Mouse (Mus musculus) lung, adult 18-20 months (tissue): Measurements from ENCODE around the gene Cdh23.

Experiments used
- DNase-seq, 2 experiments: peaks; one replicate each; pipeline ENCODE4 v3.0.0; 2022; ENCODE audit warnings: mixed read lengths in 2 of 2

Cdh23 gene

DNA sequence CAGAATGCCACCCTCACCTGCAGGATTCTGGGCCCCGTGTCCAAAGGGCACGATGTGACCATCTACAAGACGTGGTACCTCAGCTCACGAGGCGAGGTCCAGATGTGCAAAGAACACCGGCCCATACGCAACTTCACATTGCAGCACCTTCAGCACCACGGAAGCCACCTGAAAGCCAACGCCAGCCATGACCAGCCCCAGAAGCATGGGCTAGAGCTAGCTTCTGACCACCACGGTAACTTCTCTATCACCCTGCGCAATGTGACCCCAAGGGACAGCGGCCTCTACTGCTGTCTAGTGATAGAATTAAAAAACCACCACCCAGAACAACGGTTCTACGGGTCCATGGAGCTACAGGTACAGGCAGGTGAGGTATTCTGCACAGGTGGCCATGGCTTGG is 338.4 kb downstream of the Cdh23 start:
- DNase-seq: no peak

DNA sequence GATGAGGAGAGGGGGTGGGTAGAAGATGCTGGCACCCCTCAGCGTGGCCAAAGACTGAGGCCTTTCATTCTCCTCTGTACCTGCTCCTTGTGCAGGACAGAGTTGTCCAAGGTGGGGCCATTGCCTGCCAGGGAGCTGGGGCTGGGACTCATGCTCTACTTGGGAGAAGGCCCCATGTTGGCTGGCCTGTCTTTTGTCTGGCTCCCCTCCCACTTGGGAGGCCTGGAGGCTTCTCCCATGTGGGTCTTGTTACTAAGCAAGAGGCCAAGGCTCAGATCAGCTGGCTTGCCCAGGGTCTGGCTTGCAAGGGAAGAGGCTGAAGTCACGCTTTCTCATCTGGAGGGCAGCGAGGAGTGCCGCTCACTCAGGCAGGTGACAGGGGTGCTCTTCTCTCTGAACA is 338.8 kb downstream of the Cdh23 start:
- DNase-seq: no peak

DNA sequence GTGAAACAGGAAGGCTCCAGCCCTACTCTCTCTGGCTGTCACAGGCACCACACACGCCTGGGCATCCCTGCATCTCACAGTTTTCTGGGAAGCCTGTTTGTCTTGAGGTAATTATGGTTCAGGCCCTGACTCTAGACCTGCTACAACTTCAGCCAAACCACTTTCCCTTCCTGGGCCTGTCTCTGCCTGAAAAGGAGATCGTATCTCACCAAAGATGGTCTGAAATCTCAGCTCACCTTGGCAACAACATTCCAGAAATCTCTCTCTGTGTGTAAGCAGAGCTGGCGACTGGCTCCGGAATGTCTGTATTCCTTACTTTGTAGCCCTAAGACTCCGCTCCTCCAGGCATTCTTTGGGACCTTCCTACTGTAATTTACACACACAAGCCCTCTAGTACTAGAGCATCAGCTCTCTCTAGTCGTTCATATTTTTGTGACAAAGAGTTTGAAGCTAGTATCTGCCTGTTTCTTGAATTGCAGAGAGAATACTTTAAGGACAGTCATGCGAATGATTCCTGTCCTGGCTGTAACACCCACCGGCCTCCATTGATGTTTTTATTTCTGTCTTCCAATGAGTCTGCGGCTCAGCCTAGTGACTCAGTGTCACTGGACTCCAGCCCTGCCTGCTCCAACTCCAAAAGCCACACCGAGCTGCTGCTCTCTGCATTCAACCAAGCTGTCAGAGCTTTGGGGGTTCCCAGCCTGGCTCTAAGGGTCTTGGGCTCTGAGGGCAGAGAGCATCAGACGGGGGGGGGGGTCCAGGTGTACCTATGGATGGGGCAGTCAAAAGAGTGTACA is 341.2 kb downstream of the Cdh23 start:
- peak in 1 of 2 experiments; percentile 15 for DNase-seq

DNA sequence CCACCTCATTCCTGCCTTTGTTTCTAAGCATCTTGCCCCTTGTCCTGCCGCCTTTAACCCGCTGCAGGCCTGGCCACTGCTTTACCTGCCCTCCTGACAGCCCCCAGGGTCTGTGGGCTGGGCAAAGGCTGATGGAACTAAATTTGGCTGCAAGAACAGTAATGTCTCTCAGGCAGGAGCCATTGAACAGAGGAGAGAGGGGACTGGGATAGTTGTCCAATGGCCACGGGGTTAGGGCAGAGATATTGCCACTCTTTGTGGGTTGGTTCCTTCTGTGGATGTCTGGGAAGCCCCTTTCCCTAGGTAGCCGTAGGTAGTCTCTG is 342.3 kb downstream of the Cdh23 start:
- no peak for DNase-seq

DNA sequence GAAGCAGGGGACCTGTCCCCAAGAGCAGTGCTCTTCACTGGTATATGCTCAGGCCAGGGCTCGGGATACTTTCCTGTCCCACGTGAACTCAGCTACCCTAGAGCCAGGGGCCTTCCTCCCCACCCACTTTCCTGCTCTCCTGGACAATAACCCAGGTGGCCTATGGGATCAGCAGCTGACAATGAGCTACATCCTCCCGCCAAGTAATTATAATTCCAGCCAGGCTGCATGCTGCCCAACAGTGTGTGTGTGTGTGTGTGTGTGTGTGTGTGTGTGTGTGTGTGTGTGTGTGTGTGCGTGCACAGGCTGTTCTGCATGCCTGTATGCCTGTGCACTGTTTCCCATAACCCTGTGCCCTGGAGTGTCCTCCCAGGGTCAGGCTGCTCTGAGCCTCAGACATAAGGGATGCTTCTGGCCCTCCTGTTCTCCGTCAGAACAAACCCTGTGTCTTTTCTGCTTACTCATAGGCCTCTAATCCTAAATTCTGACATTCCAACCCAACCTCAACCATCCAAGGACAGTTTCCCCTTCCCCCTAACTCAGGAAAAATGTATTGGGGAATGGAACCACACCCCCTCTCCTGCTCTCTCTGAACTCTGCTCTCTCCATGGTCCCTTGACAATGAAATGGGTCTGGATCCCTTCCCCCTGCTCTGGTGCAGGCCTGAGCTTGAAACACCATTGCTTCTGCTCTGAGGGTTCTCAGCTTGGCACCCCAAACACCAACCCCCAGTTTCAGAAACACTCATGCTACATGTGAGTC is 342.9 kb downstream of the Cdh23 start:
- no peak for DNase-seq

DNA sequence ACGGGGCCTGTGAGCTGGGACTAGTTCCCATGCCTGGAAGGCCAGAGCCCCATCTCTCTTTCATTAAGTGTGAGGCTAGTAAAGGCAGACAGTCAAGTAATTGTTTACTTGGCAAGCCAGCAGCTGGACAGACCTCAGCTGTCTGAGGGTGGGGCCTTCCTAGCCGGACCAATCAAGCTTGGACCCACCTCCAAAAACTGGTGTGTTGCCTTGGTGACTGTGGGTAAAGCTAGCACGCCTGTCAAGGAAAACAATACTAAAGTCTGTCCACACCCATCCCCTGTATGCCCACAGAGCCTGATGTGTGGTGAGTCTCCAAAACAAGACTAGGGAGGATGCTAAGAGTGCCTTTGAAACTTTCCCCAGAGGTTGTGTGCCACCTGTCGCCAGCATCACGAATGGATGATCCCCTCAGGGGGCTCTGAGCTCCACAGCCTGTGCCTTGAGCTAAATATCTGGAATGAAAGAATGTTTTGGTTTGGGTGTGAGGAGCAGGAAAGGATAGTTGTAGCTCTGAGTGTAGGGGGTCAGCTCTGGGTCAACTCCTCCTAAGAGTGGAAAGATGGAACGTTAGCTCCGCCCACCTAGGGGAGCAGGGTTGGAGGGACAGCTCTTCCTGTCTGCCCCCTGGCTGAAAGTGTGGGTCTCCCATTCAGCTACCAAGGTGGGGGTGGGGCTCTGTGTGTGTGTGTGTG is 344.4 kb downstream of the Cdh23 start:
- peak; percentile 88 to 91 for DNase-seq

DNA sequence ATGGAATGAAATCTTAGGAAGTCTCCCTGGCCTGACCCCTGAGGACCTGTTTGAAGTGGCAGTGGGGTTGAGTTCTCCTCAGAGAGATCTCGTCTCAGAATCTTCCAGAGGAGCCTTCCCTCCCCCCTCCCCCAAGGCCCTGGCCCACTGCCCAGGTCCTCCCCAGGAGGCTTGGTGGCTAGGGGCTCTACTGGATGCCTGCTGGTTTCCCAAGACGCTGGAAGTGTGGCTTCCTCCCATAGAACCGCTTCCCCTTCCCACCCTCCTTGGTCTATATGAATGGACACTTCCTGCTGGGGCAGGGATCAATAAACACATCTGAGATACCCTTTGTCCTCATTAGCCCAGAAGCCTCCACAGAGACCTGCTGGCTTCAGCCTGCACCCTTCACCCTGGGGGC is 345.0 kb downstream of the Cdh23 start:
- DNase-seq: peak in 1 of 2 experiments; percentile 60

DNA sequence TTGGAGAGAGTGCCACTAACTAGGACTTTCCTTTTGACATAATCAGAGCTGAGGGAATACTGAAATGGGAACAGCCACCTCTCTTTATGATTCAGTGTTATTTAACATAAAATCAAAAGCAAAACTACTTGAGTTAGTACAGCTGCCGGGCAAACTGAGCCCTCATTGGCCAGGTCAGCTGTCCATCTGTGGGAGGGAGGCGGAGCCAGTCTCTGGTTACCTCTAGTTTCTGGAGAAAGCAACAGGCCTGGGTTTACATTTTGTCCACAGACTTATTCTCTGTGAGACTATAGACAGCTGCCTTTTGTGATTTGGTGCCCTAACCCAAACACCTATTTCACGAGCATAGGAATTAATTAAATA is 345.5 kb downstream of the Cdh23 start:
- DNase-seq: peak; percentile 95

DNA sequence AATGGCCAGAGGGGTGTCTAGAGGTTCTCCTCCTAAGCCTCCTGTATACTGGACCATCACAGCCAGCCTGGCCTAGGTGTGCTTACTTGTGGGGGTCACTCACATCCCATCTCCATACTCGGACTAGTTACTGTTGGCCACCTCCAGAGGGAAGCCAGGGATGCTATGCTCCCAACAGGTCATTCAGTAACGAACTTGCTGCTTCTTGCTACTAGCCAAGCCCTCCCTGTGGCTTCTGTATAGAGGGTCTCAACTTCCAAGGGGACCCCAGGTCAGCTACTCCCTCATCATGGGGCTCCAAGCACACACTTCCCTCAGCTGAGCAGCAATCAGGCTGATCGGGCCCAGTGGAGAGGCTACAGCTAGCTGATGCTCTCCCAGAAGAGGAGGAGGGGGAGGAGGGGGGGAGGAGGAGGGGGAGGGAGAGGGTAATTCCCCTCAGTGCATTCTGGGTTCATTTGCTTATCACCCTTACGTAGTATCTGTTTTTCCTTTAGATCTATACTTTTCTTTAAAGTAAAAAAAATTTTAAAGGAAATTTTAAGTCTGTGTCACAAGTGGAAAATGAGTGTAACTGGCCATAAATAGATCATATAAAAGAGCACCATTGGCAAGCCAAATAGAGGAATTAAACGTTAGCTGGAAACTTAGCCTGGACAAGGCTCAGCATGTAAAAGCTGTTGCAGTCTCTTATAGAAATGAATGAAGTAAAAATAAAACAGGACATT is 346.0 kb downstream of the Cdh23 start:
- DNase-seq: no peak

DNA sequence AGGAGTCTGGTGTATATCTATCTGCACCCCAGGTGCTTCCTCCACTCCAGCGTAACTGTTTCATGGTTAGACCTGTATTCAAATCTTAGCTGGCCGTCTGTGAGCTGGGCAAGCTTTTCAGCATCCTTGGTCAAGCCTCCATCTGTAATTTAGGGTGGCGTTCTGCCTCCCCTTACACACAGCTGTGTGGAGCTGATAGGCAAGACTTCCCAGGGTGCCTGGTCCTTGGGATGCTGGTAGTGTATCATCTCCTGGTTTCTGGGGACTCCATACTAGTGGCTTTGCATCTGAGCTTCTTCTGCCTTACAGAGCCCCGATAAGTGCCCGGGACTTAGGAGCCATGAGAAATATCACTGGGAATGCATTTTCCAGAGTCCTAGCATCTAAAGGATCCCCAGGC is 346.6 kb downstream of the Cdh23 start:
- DNase-seq: no peak

DNA sequence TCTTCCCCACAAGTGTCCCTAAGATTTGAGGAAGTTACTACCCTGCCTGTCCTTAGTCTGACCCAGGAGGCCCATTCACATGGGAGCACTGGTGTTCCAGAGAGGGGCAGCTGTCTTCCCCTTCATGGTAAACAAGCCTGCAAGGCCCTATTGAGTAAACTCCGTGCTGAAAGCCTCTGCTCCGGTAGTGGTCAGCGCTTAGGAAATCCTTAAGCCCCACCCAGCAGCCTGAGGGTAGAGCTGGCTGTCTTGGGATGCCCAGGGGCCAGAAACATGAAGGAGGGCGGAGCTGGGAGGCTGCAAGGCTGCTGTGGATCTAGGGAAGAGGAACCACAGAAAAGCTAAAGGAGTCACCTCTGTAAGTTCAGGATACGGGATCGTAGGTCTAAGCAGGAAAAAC is 347.2 kb downstream of the Cdh23 start:
- DNase-seq: peak; percentile 87 to 90

DNA sequence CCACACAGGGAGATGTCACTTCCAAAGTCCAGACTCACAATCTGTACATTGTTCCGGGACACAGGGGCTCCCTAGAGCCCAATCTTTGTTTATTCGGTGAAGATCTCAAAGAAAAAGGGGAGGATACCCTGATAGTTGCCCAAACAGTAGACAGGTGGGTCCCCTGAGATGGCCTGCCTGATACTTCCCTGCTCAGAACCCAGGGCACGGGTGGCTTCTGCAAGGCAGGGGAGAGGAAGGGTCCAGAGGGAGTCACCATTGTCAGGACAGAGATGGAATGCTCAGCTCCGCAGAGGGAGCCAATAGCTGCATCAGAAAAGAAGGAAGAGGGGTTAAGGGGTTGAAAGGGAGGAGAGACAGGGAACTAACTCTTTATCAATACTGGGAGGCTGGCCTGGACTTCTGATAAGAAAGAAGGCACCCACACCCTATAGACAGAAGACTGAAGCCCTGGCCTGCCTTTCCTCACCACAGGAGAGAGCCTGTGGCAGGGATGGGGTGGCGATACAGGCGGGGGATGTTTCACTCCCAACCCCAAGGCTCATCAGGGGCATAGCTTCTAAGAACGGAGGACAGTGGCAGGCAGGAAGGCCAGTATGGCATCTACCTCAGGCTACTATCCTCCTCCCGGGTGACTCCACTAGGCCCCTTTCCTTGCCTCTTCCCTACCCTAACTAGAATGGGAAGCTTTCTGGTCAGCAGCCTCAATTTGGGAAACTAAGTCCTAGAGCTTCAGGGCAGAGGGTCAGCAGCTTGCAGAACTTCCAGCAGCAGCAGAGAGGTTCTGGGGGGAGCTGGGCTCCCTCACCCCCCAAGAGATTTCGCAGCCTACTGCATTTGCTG is 348.3 kb downstream of the Cdh23 start:
- DNase-seq: no peak

DNA sequence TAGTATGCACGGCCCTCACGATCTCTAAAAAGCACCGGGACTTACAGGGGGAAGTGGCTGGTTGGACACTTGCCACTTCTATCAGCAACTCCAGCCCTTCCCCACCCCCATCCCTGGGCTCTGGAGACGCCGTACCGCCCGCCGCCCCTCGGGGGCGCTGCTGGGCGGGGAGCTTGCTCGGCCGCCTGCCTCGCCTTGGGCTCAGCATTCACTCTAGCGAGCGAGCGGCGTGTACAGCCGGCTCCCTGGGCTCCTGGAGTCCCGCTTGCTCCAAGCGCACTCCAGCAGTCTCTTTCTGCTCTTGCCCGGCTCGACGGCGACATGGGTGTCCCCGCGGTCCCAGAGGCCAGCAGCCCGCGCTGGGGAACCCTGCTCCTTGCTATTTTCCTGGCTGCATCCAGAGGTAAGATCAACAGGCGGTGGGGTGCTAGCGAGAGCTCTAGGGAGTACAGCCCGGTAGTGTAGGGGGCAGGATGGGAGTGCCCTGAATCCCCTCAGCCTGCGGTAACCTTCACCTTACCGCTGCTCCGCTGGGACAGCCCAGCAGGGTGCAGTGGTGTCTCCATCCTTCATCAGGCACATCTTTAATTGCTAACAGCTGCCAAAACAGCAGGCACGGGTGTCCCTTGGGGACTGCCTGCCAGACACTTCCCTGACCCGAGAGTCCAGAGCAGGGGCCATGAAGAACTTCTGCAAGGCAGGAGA is 349.4 kb downstream of the Cdh23 start, which contains the start of gene Vsir:
Gene Vsir, plus strand, starts transcription at position 151 of the 705 bp plus-strand sequence.
- peak; percentile 86 for DNase-seq

DNA sequence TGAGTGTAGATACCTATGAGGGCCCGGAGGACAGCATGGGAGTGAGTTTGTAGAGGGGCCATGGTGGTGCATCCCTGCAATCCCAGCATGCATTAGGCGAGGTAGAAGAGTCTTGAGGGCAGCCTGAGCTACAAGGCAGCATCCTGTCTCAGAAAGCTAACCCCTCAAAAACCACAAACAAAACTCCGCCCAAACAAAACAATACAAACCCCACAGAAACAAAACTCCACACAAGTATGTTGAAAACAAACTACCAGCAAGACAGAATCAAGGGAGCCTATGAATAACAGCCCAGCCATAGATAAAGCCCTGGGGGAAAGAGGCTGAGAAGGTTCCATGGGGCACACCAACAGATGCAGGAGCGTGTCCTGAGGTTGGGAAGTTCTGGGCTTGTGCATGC is 350.2 kb downstream of the Cdh23 start:
- DNase-seq: no peak

DNA sequence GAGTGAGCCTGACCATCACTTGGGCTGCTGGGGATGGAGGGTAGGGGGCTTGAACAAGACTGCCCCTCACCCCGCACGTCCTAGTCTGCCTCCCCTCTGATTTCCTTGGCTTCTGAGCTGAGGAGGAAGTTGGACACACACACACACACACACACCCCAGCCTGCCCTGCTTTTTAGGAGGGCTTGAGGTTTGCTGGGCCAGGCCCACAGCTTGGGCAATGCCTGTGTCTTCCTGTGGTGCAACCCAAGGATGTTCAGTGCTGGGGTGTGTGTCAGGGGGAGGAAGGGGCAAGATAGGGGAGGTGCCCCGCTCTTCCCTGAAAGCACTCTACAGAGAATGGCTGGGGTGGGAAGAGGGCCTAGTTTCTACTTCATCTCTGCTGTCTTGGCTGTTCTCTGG is 352.2 kb downstream of the Cdh23 start:
- DNase-seq: peak in 1 of 2 experiments; percentile 25

DNA sequence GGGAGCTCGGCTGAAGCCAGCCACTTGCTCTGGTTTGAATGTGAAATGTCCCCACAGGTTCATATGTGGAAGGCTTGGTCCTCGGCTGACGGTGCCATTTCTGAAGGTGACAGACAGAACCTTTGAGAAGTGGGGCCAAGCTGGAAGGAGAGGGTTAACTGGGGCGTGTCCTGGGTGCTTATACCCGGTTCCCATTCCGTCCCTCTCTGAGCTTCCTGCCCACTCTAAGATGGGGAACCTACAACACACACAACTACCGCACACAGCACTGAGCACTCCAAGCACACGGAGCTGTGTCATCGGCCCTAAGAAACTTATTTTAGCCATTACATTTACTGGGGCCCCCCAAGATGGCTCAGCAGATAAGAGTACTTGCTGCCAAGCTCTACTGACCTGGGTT is 354.8 kb downstream of the Cdh23 start:
- no peak for DNase-seq

DNA sequence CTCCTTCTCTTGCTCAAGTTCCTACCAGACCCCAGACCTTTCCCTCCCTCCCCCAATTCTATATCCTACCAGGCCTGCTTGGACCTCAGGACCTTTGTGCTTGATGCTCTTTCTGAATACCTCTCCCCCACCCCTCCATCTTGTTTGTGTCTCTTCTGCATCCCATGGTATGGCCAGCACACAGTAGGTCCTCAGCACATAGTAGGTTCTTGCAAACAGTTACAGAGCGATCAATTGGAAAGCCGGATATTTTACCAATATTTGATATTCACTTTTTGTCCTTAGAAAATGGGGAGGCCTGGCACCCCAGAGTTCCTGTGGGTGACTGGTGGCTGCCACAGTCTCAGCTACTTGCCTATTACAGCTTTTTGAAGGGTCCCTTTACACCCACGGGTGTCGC is 361.3 kb downstream of the Cdh23 start:
- DNase-seq: no peak

DNA sequence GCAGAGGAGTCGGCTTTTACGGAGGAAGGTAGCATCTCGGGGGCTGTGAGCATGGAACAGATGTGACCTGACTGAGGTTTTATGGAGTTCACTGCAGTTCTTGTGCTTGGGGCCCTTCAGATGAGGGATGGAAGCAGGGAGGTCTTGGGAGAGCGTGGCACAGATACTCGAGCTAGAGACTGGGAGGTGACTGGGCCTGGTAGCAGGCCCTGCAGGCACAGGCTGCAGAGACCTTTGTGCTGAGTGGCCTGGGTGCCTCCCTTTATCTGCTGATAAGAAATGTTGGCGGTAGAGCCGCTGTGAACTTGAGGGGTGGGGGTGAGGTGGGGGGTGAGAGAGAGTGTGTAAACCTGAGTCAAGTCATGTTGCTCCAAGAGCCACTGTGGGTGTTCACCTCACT is 361.7 kb downstream of the Cdh23 start:
- no peak for DNase-seq

DNA sequence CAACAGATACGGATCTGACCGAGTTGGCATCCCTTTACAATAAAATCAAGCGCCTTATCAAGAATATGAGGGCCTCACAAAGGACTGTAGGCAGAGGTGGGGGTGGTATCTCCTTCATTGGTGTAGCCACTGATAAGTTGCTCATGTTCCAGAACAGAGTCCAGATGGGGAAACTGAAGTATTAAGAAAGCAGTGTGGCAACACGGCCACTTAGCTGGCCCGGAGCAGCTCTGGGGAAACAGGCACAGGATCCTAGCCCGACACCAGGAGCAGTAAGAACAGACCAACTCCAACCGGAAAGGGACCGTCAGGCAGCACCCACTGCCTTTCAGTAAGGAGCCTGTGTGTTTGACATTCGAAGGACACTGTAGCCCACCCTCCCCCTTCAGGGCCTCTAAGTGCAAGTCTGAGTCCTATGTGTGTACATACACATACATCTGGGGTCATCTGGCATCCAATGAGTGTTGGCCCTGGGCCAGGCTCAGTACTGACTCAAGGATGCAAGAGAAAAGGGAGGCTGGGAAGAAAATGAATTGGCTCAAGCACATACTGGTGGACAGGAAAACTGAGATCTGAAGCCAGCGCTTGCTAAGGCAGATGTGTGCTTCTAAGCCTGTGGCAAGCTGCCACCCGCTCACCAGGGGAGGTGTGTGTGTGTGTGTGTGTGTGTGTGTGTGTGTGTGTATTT is 367.2 kb downstream of the Cdh23 start:
- no peak for DNase-seq

DNA sequence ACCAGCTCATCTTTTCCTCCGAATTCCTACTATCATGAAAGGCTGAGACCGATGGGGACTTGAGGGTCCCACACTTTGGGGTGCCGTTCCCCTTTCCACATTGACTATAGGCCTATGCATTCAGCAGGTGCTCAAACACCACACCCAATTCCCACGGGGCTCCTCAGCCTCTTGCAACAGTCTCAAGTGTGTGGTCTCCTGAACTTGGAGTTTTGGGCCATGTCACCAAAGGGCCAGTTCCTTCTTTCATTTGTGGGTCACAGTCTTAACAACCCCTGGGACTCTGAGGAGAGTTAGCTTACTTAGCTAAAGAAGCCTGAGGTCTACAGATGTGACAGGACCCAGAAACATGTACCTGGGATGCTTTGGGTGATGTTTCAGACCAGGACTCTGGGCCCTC is 380.1 kb downstream of the Cdh23 start:
- no peak for DNase-seq

DNA sequence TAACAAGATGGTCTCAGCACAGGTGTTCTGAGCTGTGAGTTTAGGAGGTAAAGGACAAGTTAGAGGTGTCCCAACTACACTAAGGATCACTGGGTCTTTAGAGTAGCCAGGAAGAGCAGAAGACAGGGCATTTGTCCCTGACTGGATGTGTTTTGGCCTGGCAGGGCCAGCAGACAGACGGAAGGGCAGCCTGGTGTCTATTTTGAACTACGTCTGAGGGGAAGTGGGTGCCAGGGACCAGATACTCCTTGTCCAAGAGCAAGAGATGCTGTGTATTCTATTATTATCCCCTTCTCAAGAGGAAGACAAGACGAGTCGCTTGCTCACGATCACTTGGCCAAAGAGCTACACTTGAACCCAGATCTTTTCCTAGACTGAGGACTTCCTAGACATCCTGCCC is 382.7 kb downstream of the Cdh23 start:
- no peak for DNase-seq
